ENCODE assay signal across 22 mouse cellular contexts in genomic region chr2:32324322-32324721, GRCm38 (mm10). TPM values are rescaled to one million over a fixed set of nuclear protein-coding genes. Genes with fewer than 3 reads are reported as not detected.
DNase-seq lines count a peak whose midpoint lies in the region; ATAC-seq and TF ChIP-seq lines count a peak whose summit lies in the region.
"Had no signal": no experiment of that assay in that cellular context is flagged by ENCODE, and none has a peak within 500 bp of the region (broad histone marks: within the 10 kb centered on the region; RNA-seq: fewer than 3 reads in every experiment).

No protein-coding gene starts in this region.

- H3K9ac ChIP-seq in forebrain, postnatal 0 days: no peak overlapping the region
- H3K9ac ChIP-seq in forebrain, embryonic 16.5 days (replicated peaks; ENCODE audit: low read depth, low read length): no peak overlapping the region
- no peak overlapping the region for H3K9ac ChIP-seq in midbrain, postnatal 0 days (replicated peaks; ENCODE audit: low read length, poor library complexity, severe bottlenecking)
- no peak overlapping the region for H3K9ac ChIP-seq in midbrain, embryonic 13.5 days (replicated peaks)
- H3K9ac ChIP-seq: midbrain, embryonic 12.5 days; neural tube, embryonic 12.5 days had no signal

- H3K9me3 ChIP-seq in forebrain, postnatal 0 days (ENCODE audit: low read length): no peaks in the 10 kb centered on the region
- no peaks in the 10 kb centered on the region for H3K9me3 ChIP-seq in forebrain, embryonic 16.5 days (ENCODE audit: control insufficient read depth, low read length)
- no peaks in the 10 kb centered on the region for H3K9me3 ChIP-seq in midbrain, postnatal 0 days (ENCODE audit: low read length)
- no peaks in the 10 kb centered on the region for H3K9me3 ChIP-seq in midbrain, embryonic 13.5 days
- H3K9me3 ChIP-seq: forebrain, embryonic 10.5 days; G1E; midbrain, embryonic 12.5 days; neural tube, embryonic 12.5 days had no signal

- no peak overlapping the region for H3K4me3 ChIP-seq in forebrain, postnatal 0 days (ENCODE audit: low read depth, low read length)
- H3K4me3 ChIP-seq in forebrain, embryonic 16.5 days (replicated peaks; ENCODE audit: low read length): no peak overlapping the region
- H3K4me3 ChIP-seq in layer of hippocampus, adult 2 months: no peak overlapping the region
- H3K4me3 ChIP-seq in midbrain, postnatal 0 days (ENCODE audit: low read depth, low read length): no peak overlapping the region
- H3K4me3 ChIP-seq in midbrain, embryonic 13.5 days (replicated peaks): no peak overlapping the region
- H3K4me3 ChIP-seq: forebrain, embryonic 10.5 days; midbrain, embryonic 12.5 days; neural tube, embryonic 12.5 days had no signal

- H3K4me1 ChIP-seq in forebrain, postnatal 0 days (ENCODE audit: insufficient read depth): no peaks in the 10 kb centered on the region
- peaks cover 13% of the 10 kb centered on the region for H3K4me1 ChIP-seq in forebrain, embryonic 16.5 days (replicated peaks; ENCODE audit: control insufficient read depth, insufficient read depth, low read length)
- H3K4me1 ChIP-seq in midbrain, postnatal 0 days (ENCODE audit: insufficient read depth, low read length): peaks cover 13% of the 10 kb centered on the region
- peaks cover 26% of the 10 kb centered on the region for H3K4me1 ChIP-seq in midbrain, embryonic 13.5 days (replicated peaks)

- no peak overlapping the region for H3K27ac ChIP-seq in forebrain, postnatal 0 days (ENCODE audit: low read depth, low read length)
- H3K27ac ChIP-seq in forebrain, embryonic 16.5 days (ENCODE audit: low read length): no peak overlapping the region
- H3K27ac ChIP-seq in layer of hippocampus, adult 2 months: no peak overlapping the region; the same call in 1 of the 2 replicates
- H3K27ac ChIP-seq in midbrain, postnatal 0 days (ENCODE audit: low read depth, low read length): no peak overlapping the region
- H3K27ac ChIP-seq in midbrain, embryonic 13.5 days: no peak overlapping the region
- H3K27ac ChIP-seq: forebrain, embryonic 10.5 days; neural tube, embryonic 12.5 days had no signal

- ATAC-seq in forebrain, postnatal 0 days: no peak
- ATAC-seq in forebrain, embryonic 16.5 days: no peak
- no peak for ATAC-seq in midbrain, postnatal 0 days (ENCODE audit: low FRiP score)
- ATAC-seq in midbrain, embryonic 13.5 days: no peak
- ATAC-seq: hindbrain, embryonic 16.5 days had no signal

- 53% methylated on average over 4 of the region's 4 CpGs for WGBS in forebrain, postnatal 0 days
- WGBS in forebrain, embryonic 16.5 days: 55% methylated on average over 4 of the region's 4 CpGs
- WGBS in midbrain, postnatal 0 days: 51% methylated on average over 4 of the region's 4 CpGs
- 59% methylated on average over 4 of the region's 4 CpGs for WGBS in midbrain, embryonic 13.5 days

- TF ChIP-seq CTCF in forebrain, postnatal 0 days (IDR thresholded peaks at IDR 0.05; ENCODE audit: low read depth): peak; percentile 10; the same call in 1 of the 2 replicates
- TF ChIP-seq CTCF in layer of hippocampus, adult 2 months (conservative IDR thresholded peaks at IDR 0.05): peak; percentile 66
- TF ChIP-seq CTCF in midbrain, postnatal 0 days (IDR thresholded peaks at IDR 0.05): peak; percentile 45

- H3K4me2 ChIP-seq in forebrain, postnatal 0 days (ENCODE audit: low read depth): no peak overlapping the region
- H3K4me2 ChIP-seq in forebrain, embryonic 16.5 days (ENCODE audit: low read length): no peak overlapping the region
- no peak overlapping the region for H3K4me2 ChIP-seq in midbrain, postnatal 0 days (ENCODE audit: low read depth, low read length, poor library complexity, severe bottlenecking)
- no peak overlapping the region for H3K4me2 ChIP-seq in midbrain, embryonic 13.5 days (replicated peaks)
- H3K4me2 ChIP-seq: midbrain, embryonic 12.5 days; neural tube, embryonic 12.5 days had no signal

- DNase-seq in forebrain, postnatal 0 days: no peak
- DNase-seq in layer of hippocampus, adult 2 months (ENCODE audit: low spot score in 2 of 2): no peak
- no peak for DNase-seq in layer of hippocampus, adult 11-12 months (ENCODE audit: low spot score)
- DNase-seq in midbrain, postnatal 0 days (ENCODE audit: low spot score): no peak
- no peak for DNase-seq in testis, postnatal 10 days (ENCODE audit: low spot score)
- DNase-seq in left cerebral cortex, adult 11 months (ENCODE audit: low spot score): no peak
- DNase-seq: adrenal gland, postnatal 14 days; cerebellum, adult 9-11 months; gastrocnemius, postnatal 25 days; heart, adult 18-20 months; heart, postnatal 36 days; kidney, adult 11 months; lung, postnatal 10 days; thymus, postnatal 25 days had no signal

- no peaks in the 10 kb centered on the region for H3K27me3 ChIP-seq in forebrain, postnatal 0 days (ENCODE audit: insufficient read depth, low read length)
- H3K27me3 ChIP-seq in forebrain, embryonic 16.5 days (replicated peaks; ENCODE audit: control insufficient read depth, insufficient read depth, low read length): no peaks in the 10 kb centered on the region
- H3K27me3 ChIP-seq in midbrain, postnatal 0 days (ENCODE audit: insufficient read depth, low read length): no peaks in the 10 kb centered on the region
- H3K27me3 ChIP-seq in midbrain, embryonic 13.5 days: no peaks in the 10 kb centered on the region; the same call in 1 of the 2 replicates
- H3K27me3 ChIP-seq: midbrain, embryonic 12.5 days; neural tube, embryonic 12.5 days had no signal

- H3K36me3 ChIP-seq in forebrain, postnatal 0 days (ENCODE audit: insufficient read depth): peaks cover 26% of the 10 kb centered on the region
- H3K36me3 ChIP-seq in forebrain, embryonic 16.5 days (ENCODE audit: control insufficient read depth, insufficient read depth): no peaks in the 10 kb centered on the region
- H3K36me3 ChIP-seq in midbrain, postnatal 0 days (ENCODE audit: insufficient read depth, low read length): peaks cover 27% of the 10 kb centered on the region
- peaks cover 12% of the 10 kb centered on the region for H3K36me3 ChIP-seq in midbrain, embryonic 13.5 days
- H3K36me3 ChIP-seq: forebrain, embryonic 10.5 days; G1E; midbrain, embryonic 12.5 days; neural tube, embryonic 12.5 days had no signal

RNA-seq across cellular contexts. Expression of gene Ciz1, which starts 27.8 kb away (rescaled TPM):
- 62.6 and 78.2 TPM in 2 replicates for total RNA-seq in forebrain, postnatal 0 days (2014; rRNA removed)
- polyA plus RNA-seq in forebrain, postnatal 0 days (2015; fragmentation: Nextera tagmentation; extraction: Ambion mirVana): 51.5 and 52.9 TPM in 2 replicates
- 64.3 and 64.6 TPM in 2 replicates for polyA plus RNA-seq in forebrain, embryonic 16.5 days (2015; fragmentation: Nextera tagmentation; extraction: Ambion mirVana)
- 10 to 100 TPM; 75.3 to 92.7 TPM for total RNA-seq in layer of hippocampus, adult 2 months (2021)
- 63.7 and 81.8 TPM in 2 replicates for total RNA-seq in midbrain, postnatal 0 days (2014; rRNA removed)
- 47.3 and 48.8 TPM in 2 replicates for polyA plus RNA-seq in midbrain, postnatal 0 days (2015; fragmentation: Nextera tagmentation; extraction: Ambion mirVana)
- polyA plus RNA-seq in midbrain, embryonic 13.5 days (2015; fragmentation: Nextera tagmentation; extraction: Ambion mirVana): 54.4 and 56.7 TPM in 2 replicates

RNA-seq across cellular contexts. Expression of gene Dnm1, which starts 28.8 kb away (rescaled TPM):
- total RNA-seq in forebrain, postnatal 0 days (2014; rRNA removed): 76.2 and 106 TPM in 2 replicates
- 47.9 and 71.6 TPM in 2 replicates for polyA plus RNA-seq in forebrain, postnatal 0 days (2015; fragmentation: Nextera tagmentation; extraction: Ambion mirVana)
- polyA plus RNA-seq in forebrain, embryonic 16.5 days (2015; fragmentation: Nextera tagmentation; extraction: Ambion mirVana): 26.9 and 38.4 TPM in 2 replicates
- 1,000 to 10,000 TPM; 1,274 to 1,381 TPM for total RNA-seq in layer of hippocampus, adult 2 months (2021)
- total RNA-seq in midbrain, postnatal 0 days (2014; rRNA removed): 170 and 186 TPM in 2 replicates
- 105 and 107 TPM in 2 replicates for polyA plus RNA-seq in midbrain, postnatal 0 days (2015; fragmentation: Nextera tagmentation; extraction: Ambion mirVana)
- 35.5 and 41.2 TPM in 2 replicates for polyA plus RNA-seq in midbrain, embryonic 13.5 days (2015; fragmentation: Nextera tagmentation; extraction: Ambion mirVana)
- total RNA-seq: megakaryocyte progenitor cell, adult 5-6 weeks had no signal

RNA-seq across cellular contexts. Expression of gene Swi5, which starts 36.4 kb away (rescaled TPM):
- 290 and 323 TPM in 2 replicates for total RNA-seq in forebrain, postnatal 0 days (2014; rRNA removed)
- polyA plus RNA-seq in forebrain, postnatal 0 days (2015; fragmentation: Nextera tagmentation; extraction: Ambion mirVana): 407 and 445 TPM in 2 replicates
- 362 and 368 TPM in 2 replicates for polyA plus RNA-seq in forebrain, embryonic 16.5 days (2015; fragmentation: Nextera tagmentation; extraction: Ambion mirVana)
- total RNA-seq in layer of hippocampus, adult 2 months (2021): 100 to 1,000 TPM; 212 to 222 TPM
- total RNA-seq in midbrain, postnatal 0 days (2014; rRNA removed): 292 and 375 TPM in 2 replicates
- 463 and 486 TPM in 2 replicates for polyA plus RNA-seq in midbrain, postnatal 0 days (2015; fragmentation: Nextera tagmentation; extraction: Ambion mirVana)
- polyA plus RNA-seq in midbrain, embryonic 13.5 days (2015; fragmentation: Nextera tagmentation; extraction: Ambion mirVana): 454 and 469 TPM in 2 replicates

RNA-seq across cellular contexts. Expression of gene Golga2, which starts 37.1 kb away (rescaled TPM):
- total RNA-seq in forebrain, postnatal 0 days (2014; rRNA removed): 62.2 and 64.4 TPM in 2 replicates
- 16.3 and 22.1 TPM in 2 replicates for polyA plus RNA-seq in forebrain, postnatal 0 days (2015; fragmentation: Nextera tagmentation; extraction: Ambion mirVana)
- polyA plus RNA-seq in forebrain, embryonic 16.5 days (2015; fragmentation: Nextera tagmentation; extraction: Ambion mirVana): 29.4 and 29.8 TPM in 2 replicates
- total RNA-seq in layer of hippocampus, adult 2 months (2021): 10 to 100 TPM; 87.9 TPM
- 57.4 and 68.8 TPM in 2 replicates for total RNA-seq in midbrain, postnatal 0 days (2014; rRNA removed)
- 27.7 and 30.1 TPM in 2 replicates for polyA plus RNA-seq in midbrain, postnatal 0 days (2015; fragmentation: Nextera tagmentation; extraction: Ambion mirVana)
- 26.0 and 26.7 TPM in 2 replicates for polyA plus RNA-seq in midbrain, embryonic 13.5 days (2015; fragmentation: Nextera tagmentation; extraction: Ambion mirVana)

RNA-seq across cellular contexts. Expression of gene 1110008P14Rik, which starts 57.4 kb away (rescaled TPM):
- 197 and 210 TPM in 2 replicates for total RNA-seq in forebrain, postnatal 0 days (2014; rRNA removed)
- 160 and 186 TPM in 2 replicates for polyA plus RNA-seq in forebrain, postnatal 0 days (2015; fragmentation: Nextera tagmentation; extraction: Ambion mirVana)
- 67.8 and 77.7 TPM in 2 replicates for polyA plus RNA-seq in forebrain, embryonic 16.5 days (2015; fragmentation: Nextera tagmentation; extraction: Ambion mirVana)
- 100 to 1,000 TPM; 160 to 170 TPM for total RNA-seq in layer of hippocampus, adult 2 months (2021)
- 336 and 450 TPM in 2 replicates for total RNA-seq in midbrain, postnatal 0 days (2014; rRNA removed)
- 198 and 224 TPM in 2 replicates for polyA plus RNA-seq in midbrain, postnatal 0 days (2015; fragmentation: Nextera tagmentation; extraction: Ambion mirVana)
- 74.7 and 77.5 TPM in 2 replicates for polyA plus RNA-seq in midbrain, embryonic 13.5 days (2015; fragmentation: Nextera tagmentation; extraction: Ambion mirVana)

Comparison
In these comparisons a context has a peak if more than half of its experiments do, and no peak if none do; other contexts are left out.
1. CTCF ChIP-seq: peak in every context shown above with its lines; median percentile 66 in layer of hippocampus, adult 2 months; 45 in midbrain, postnatal 0 days; 10 in forebrain, postnatal 0 days.